Mouse (Mus musculus) gastrocnemius, adult 8-10 months (tissue): ENCODE results near the gene Cdkn2d. TPM values are rescaled to one million over a fixed set of nuclear protein-coding genes. Genes with fewer than 3 reads are reported as not detected.
"Not testable (repeated sequence)": the region's sequence is repeated elsewhere in the genome, so short reads cannot be mapped to it uniquely, and the experiment has no call there.

Experiments
- DNase-seq, 2 experiments: peaks; one replicate each; pipeline ENCODE4 v3.0.0; 2022; ENCODE audit warnings: low spot score in 2 of 2
- total RNA-seq, 4 experiments: library from RNA; stranded (reverse); gene quantifications; 2 replicates each; pipeline ENCODE4 v1.2.4; 2022

Cdkn2d gene
- total RNA-seq, 4 experiments from 2014 or later, result 8.8 to 10.7 (median 10.6) TPM

DNA sequence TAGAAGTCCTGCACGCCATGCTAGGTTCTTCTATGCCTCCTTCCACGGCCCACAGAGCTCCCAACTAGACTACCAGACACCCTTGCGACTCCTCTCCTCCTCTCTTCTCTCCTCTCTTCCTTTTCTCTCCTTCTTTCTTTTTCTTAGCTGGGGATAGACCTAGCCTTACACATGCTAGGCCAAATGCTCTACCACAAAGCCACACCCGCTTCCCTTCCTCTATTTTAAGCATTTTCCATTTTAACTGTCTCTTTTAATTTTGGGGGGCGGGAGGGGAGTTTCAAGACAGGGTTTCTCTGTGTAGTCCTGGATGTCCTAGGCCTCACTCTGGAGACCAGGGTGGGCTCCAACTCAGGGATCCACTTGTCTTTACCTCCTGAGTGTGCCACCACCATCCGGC lies 27.6 kb upstream of the Cdkn2d start:
- DNase-seq, result no peak

DNA sequence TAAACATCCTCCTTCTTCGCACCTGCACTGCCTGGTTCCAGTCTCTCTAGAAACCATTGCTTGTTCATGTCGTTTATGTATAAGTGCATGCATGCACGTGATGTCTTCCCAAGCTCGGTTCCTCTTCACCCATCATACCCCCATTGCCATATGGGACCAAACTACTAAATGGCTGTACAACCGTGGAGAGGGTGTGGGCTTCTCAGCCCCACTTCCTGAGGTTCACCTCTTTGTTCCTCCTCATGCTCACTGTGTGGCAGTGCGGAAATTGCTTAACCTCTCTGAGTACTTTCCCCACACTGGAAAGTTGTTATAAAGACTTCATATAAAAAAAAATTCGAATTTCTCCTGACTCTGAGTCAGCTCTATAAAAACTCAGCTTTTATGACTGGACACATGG lies 25.5 kb upstream of the Cdkn2d start:
- no peak for DNase-seq

DNA sequence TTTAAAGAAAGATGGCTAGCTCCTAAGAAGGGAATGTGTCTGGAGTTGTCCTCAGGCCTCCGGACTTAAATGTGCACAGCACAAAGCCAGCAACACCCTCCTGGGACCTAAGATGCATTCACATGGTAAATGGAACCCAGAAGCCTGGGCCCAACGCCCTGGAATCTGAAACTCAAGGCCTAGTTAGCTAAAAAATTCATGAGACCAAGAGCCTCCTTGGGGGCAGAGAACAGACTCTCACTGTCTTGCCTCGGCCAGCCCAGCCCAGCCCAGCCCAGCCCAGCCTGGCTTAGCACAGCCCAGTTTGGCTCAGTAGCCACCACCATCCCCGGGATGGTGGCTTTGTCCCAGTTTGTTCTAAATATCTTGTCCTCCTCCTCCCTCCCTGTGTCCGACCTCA lies 24.2 kb upstream of the Cdkn2d start:
- DNase-seq, result peak in 1 of 2 experiments; percentile 38

DNA sequence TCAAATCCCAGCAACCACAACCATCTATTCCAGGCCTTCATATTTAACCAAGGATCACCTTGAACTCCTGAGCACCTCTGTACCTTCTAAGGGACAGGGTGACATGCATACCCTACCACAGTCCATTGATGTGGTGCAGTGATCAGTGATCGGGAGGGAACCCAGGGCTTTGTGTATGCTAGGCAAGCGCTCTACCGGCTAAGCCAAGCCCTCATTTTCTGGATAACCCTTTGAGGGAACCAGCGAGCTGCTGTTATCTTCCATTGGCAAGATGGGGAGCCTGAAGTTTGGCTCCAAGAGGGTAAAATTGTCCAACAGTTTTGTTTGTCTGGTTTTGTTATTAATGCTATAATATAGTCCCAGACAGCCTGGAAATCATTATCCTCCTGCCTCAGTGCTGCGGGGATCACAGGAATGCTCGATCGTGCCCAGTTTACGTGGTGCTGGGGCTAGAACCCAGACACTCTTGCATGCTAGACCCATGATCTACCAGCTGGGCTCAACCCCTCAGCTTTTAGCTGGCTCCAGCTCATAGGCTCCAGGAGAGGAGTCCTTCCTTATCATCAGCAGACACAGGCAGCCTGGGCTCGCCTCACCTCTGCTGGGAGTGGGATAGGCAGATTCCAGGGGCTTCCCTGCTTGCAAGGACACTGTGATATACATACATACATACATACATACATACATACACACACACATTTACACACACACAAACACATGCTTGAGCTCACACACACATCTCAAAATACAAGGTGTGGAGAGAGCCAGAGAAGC lies 23.3 kb upstream of the Cdkn2d start:
- no peak for DNase-seq

DNA sequence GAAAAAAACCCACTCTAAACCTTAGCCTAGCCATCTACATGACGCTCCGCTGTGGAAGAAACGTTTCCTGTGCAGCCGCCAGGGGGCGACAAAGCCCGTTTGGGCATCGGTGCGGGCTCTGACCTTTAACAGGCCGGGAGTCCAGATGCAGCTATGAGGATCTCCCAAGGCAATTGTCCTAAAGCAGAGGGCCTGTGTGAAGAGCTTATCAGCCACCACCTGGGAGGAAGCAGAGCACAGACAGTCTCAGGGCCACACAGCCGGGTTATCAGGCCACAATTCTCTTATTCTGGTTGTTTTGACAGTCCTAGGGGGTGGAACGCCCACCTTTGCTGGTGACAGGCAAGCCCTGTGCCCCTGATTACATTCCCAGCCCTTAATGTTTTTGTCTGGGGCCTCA lies 22.2 kb upstream of the Cdkn2d start:
- peak; percentile 65 to 73 for DNase-seq

DNA sequence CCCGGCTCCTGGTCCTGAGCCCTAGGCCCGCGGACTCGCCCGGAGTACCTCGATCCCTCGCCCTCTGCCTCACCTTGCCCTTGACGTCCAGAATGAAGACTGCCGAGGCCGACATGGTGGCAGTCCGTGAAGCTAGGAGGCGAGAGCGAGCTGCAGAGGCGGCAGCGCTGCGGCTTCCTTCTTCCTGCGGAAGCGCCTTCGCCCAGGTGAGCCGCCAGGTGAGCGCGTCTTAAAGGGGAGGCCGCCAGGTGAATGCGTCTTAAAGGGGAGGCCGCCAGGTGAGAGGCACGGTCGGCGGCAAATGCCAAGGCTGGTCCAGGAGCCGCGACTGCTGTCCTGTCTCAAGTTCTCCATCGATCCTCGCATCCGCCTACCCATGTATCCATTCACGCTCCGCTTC lies 20.9 kb upstream of the Cdkn2d start, which contains the start of gene Ap1m2:
TSS of gene Ap1m2 (minus strand) at position 204 of the 400 bp plus-strand sequence.
- no peak for DNase-seq

DNA sequence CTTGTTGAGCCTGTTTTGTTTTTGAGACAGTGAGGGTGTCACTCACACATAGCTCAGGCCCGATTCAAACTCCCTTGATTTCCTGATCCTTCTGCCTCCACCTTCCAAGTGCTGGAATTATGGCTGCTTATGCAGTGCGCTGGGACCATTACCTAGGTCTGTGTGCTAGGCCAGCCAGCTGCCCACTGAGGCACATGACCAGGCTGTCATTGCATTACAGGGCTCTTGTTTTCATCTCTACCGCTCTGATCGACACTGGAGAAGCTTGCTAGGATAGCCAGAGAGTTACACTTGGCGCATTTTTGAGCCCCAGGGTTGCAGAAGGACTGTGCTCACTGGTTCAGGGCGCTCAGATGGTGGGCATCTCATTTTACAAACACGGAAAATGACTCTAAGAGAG lies 20.5 kb upstream of the Cdkn2d start:
- DNase-seq, result no peak

DNA sequence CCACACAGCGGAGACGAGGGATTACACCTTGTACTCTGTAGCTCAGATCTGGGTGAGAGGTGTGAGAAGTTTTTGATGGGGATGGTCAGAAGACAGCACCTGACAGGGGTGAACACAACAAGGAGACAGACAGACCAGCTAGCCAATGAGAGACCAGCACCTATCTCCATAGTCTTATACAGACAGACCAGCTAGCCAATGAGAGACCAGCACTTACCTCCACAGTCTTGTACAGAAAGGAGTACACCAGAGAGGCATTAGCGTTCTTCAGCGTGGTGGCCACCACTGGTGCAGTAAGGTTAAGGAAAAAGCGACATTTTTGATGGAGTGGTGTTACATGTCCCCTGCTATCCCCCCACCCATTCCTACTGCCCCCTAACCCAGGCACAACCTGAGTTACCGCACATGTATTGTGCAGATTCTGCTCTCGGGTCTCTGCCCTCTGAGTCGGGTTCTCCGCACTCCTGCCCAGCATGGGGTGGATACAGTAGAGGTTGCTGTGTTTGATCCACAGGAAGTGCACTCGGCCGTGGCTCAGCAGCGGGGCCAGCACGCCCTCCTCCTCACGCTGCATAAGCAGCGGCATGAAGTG lies 18.0 kb upstream of the Cdkn2d start:
- no peak for DNase-seq

DNA sequence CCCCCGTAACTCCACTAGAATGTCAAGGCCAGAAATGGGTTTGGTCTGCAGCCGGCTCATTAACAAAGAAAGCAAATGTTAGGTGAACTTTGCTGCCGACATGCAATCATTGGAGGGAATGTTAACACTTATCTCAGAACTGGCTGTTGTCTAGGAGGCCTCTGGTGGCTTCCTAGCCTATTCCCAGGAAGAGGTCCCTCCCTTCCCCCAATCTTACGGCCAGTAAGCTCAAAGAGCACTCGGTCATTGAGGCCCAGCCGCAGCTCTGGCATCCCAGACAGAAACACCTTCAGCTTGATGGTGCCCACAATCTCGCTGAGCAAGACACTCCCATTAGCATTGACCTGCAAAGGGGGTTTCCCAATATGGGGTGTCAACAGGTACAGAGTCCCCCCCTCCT lies 13.9 kb upstream of the Cdkn2d start:
- no peak for DNase-seq

DNA sequence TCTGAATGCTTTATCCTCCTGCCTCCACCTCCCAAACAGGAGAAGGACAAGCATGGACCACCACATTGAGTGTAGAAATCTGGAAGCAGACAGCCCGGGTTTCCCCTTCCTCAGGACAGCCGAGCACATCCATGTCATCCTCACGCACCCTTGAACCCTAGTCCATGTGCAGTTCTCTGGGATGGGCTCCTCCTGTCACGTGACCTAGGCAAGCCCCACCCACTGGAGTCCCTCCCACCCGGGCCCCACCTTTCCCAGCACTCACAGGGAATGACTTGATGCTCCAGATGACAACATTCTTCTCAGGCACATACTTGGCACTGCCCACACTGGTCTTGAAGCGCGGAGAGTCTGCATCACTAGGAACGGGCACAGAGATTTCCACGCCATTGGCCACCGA lies 7.8 kb upstream of the Cdkn2d start:
- no peak for DNase-seq

DNA sequence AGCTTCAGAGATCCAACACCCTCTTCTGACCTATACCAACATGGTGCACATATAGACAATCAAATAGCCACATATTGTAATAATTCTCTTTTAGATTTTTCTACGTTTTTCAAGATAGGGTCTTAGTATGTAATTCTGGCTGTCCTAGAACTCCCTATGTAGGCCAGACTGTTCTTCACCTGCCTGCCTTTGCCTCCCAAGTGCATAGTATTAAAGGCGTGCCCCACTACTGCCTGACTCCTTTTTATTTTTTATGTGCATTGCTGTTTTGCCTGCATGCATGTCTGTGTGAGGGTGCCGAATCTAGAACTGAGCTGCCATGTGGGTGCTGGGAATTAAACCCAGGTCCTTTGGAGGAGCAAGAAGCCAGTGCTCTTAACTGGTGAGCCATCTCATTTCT lies 1.1 kb upstream of the Cdkn2d start:
- no peak for DNase-seq

DNA sequence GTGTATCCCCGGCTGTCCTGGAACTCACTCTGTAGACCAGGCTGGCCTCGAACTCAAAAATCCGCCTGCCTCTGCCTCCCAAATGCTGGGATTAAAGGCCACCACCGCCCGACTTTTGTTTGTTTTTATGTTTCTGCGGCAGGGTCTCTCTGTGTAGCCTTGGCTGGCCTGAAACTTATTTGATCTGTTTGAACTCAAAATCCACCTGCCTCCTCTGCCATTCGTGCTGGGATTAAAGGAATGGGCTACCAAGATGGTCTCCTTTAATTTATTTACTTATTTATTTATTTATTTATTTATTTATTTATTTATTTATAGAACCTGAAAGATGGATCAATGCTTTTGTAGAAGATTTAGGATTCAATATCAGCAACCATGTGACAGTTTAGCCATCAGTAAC lies 661 bp upstream of the Cdkn2d start:
- not testable (repeated sequence) for DNase-seq

DNA sequence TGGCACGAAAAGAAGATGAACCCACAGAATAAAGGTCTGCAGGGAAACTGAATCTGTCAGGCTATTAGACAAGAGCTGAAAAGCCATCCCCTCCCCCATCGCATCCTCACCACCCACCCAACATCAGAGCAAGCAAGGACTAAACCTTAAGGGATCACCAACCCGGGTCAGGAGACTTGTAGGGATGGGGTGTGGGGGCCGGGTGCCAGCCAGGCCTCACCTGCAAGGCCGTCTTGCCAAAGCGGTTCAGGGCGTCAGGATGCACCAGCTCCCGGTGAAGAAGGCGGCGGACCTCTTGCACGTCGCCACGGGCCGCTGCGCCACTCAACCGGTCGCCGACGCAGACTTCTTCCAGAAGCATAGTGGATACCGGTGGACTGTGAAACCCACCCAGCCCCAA lies 618 bp downstream of the Cdkn2d start:
- no peak for DNase-seq

DNA sequence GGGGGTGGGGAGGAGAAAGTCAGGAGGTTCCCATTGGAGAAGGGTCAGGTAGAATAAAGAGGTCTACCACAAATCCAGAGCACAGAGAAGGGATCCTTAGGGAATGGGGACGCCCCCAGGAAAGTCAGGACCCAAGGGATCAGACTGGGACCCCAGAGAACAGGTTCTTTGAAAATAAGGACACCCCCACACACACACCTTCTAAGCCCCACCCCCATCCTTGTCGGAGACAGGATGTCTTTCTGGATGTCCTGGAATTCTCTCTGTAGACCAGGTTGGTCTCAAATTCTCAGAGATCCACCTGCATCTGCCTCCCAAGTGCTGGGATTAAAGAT lies 1.9 kb downstream of the Cdkn2d start:
- no peak for DNase-seq

DNA sequence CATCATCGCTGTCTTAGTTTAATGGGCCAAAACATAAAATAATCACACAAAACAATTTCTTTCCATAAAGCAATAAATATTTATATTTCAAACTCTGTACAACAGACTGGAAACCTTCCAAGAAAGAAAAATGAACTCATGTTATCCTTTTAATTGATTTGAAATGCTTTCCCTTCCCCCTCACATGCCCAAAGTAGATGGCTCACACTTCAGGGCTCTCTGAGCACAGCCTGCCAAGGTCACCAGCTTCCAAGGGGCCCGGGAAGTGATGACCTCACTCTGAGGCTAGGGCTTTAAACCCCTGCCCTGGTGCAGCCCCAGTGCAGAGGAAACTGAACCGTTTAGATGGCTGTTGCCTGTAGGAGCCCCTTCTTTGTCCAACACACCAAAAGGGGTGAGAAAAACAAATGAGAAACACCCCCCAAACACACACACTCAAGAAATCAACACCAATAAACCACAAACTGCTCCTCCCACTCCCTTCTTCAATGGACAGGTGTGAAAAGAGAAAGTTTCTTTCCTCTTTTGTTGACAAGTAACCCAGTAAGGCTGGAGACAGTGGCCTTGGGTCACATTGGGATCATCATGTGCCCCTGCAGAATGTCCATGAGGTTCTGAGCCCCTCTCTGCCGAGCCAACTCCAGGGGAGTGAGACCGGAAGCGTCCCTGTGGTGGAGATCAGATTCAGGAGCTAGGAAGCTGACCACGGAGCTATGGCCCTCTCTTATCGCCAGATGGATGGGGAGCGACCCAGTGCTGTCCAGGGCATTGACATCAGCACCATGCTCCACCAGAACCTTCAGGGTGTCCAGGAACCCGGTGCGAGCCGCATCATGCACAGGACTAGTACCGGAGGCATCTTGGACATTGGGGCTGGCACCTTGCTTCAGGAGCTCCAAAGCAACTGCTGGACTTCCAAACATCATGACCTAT lies 2.5 kb downstream of the Cdkn2d start:
- DNase-seq, result no peak

DNA sequence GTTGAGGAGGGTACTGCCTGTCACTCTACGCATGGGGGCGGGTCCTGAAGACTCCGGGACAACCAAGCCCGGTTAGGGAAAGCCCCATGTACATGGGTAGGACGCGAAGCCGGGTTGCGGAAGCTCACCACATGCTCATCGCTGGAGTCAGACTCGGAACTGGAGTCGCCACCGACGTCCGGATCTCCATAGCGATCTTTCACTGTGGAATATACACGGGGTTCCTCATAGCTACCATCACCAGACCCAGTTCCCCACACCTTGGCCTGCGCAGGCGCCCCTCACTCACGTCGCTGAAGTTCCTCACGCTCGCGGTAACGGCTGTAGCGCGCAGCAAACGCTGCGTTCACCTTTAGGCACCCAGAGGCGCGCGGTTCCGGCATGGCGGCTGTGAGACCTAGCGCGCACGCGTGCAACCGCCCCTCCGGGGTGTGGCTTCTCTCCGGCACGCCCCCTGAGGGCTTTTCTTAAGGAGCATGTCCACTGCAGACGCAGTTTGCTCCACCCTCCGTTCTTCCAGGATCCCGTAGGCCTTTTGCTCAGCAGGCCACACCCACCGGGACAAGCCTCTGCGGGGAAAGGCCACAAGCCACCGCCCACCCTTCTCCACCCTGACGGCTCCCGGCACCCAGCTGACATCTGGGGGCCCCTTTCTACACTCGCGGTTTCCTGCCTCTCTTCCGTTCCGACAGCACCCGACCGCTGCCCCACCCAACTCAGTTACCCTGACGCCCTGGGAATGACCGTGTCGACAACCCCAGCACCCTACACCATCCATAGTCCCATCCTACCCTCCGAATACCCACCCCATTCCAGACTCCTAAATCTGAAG lies 3.4 kb downstream of the Cdkn2d start, which contains the start of gene Kri1:
TSS of gene Kri1 (minus strand) at position 399 of the 832 bp plus-strand sequence.
- peak; percentile 97 to 98 for DNase-seq

DNA sequence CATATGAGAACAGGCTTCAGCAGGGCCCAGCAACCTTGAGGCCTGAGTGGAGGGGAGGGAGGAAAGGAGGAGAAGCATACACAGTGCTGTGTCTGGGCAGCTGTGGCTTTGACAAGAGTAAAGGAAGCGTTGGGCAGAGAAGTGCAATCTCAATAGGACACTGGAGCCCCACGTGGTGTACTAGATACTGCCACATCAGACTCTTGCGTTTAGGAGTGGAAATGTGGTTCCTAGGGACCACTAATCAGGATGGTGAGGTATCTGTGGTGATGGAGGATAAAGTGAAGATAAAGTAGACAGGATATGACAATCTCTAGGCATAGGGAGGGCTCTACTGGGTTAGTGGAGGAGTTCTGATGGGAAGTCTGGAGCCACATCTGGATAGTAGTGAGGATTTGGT lies 4.5 kb downstream of the Cdkn2d start:
- DNase-seq, result no peak

DNA sequence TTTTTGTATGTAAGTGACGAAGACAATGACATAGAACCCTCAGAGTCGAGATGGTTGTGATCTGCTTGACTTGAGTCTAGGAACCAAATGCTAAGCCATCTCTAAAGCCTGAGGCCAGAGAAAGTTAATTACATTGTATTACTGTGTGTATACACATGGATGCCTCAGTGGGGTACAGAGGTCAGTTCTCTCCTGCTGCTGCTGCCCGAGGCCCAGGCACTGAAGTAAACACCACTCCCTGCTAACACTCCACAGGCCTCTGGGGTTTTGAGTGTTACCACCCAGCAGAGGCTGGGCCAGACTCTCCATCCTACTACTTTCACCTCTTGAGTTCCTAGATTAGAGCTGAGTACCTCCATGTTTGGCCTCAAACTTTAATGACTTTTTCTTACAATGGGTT lies 7.2 kb downstream of the Cdkn2d start:
- no peak for DNase-seq

DNA sequence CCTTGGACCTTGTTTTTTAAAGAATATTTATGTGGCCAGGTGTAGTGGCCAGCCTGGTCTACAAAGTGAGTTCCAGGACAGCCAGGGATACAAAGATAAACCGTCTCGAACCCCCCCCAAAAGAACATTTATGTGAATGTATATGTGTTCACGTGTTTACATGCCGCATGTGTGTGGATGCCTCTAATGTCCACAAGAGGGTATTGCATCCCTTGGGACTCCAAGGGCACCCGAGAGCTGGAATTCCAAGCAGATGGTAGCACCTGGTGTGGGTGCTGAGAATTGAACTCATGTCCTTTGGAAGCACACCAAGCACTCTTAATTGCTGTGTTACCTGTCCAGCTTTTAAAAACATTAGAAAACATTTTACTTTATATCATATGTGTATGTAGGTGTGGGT lies 7.6 kb downstream of the Cdkn2d start:
- DNase-seq, result no peak

DNA sequence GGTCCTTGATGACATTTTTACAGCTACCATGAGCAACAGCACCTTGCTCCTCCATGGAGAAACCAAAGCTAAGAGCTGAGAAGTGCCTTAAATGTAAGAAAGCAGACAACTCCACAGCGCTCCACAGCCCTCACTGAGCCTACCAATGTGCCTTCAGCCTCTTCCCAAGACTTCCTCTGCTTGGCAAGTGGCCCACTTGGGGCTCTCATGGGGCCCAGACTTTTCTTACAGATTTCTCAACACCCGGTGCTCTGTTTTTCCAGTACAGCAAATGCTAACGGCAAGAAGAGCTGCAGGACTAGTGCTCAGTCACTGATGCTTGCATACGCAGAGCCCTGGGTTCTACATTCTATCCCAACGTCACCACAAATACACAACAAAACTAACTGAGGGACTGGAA lies 13.4 kb downstream of the Cdkn2d start:
- DNase-seq, result no peak

DNA sequence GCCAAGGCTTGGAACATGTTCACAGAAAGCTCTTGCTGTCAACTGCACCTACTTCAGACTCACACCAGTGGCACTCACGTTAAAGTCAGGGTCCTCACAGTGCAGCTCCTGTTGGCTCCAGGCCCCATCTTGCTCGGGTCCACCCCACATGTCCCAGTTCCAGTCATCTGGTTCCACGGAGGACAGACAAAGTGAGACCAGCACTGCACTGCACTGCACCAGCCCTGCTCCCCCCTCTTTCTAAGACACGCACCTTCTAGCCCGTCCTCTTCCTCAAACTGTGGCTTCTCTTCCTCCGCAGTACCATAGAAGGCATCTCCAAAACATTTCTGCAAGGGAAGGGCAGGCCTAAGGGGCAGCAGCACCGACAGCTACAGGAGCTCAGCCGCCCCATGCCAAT lies 14.9 kb downstream of the Cdkn2d start:
- DNase-seq, result no peak
